Mouse (Mus musculus): ENCODE results near the gene Spp2.

Gene Spp2

GRCm38 (mm10) chr1:88406807-88407198, at the start of gene Spp2:
TSS of gene Spp2 (plus strand) at chr1:88406961.
- no peak for DNase-seq (ENCODE audit: low read depth, low spot score)

DNA sequence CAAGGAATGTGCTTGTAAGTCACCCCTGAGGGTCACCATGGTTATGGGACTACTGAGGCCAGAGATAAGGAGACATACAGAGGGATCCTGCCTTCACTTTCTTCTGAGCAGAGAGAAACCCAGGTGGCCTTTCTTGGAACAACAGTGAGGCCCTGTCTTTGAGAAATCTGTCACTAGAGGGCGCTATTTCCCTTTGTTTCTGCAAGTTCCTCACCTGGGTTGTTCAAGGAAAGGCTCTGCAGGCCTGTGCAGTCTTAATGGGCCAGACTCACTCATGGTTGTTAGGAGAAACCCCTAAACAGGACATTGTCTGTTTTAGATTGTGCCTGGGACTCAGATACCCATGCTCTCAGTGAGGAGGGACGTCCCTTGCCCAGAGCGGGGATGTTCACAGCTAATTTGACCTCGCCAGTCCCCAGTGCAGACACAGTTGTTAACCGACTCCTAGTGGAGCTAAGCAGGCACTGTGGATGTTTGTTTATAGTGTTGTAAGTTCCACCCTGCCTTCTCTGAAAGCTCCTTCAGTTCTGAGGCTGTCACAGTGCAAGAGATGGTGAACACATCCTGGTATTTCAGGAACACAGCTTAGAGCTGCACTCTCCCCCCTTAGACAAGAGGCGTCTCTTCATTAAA, 49.2 kb upstream of the Spp2 start:
- DNase-seq (ENCODE audit: low read depth, low spot score) = peak; percentile 25

- no peak for DNase-seq (ENCODE audit: low read depth, low spot score)
Measured at GRCm38 (mm10) chr1:88358102-88358654, 48.6 kb upstream of the Spp2 start.

DNA sequence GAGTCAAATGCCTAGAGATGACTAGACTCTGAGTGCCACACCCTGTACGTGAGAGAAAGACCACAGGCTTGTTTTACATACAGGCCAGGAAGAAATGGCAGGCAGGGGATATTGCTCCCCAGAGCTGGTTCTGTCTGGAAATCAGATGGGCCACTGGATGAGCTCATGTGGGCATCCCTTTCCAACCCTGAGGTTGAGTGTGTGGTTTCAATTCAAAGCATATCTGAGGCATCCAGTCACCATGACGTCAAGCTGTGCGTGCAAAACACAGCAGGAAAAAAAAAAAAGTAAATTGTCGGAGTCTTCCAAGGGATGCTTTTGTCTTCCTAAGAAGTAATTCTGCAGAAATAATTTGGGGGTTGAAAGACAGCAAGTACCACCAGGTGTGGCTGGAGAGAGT, 45.7 kb upstream of the Spp2 start:
- no peak for DNase-seq (ENCODE audit: low read depth, low spot score)

- no peak for DNase-seq (ENCODE audit: low read depth, low spot score)
Measured at GRCm38 (mm10) chr1:88366881-88367644, 39.7 kb upstream of the Spp2 start.

DNA sequence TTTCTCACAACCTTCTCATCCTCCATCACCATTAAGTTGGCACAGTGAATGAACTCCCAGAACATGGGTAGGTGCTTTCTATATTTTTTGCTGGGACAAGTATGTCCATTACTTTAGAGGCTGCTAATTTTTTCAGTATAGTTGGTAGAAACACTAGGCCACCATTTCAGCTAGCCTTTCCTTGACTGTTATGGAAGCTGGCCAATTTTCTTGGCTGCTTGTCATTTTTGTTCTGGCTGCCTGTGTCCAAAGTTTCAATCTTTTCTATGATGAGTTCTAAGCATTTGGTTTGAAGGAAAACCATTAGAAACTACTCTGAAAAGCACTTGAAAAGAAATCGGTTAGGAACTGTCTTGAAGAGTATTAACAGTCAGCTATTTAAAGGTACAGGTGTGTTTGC, 28.3 kb upstream of the Spp2 start:
- DNase-seq (ENCODE audit: low read depth, low spot score) = no peak

GRCm38 (mm10) chr1:88391632-88392031, 15.1 kb upstream of the Spp2 start:
- no peak for DNase-seq (ENCODE audit: low read depth, low spot score)

- no peak for DNase-seq (ENCODE audit: low read depth, low spot score)
Measured at GRCm38 (mm10) chr1:88393321-88393720, 13.4 kb upstream of the Spp2 start.

- no peak for DNase-seq (ENCODE audit: low read depth, low spot score)
Measured at GRCm38 (mm10) chr1:88403378-88403777, 3.4 kb upstream of the Spp2 start.

GRCm38 (mm10) chr1:88406078-88406806, 519 bp upstream of the Spp2 start:
- no peak for DNase-seq (ENCODE audit: low read depth, low spot score)

GRCm38 (mm10) chr1:88408340-88408739, 1.6 kb downstream of the Spp2 start:
- DNase-seq (ENCODE audit: low read depth, low spot score) = no peak

GRCm38 (mm10) chr1:88412013-88412412, 5.3 kb downstream of the Spp2 start:
- DNase-seq (ENCODE audit: low read depth, low spot score) = no peak

DNA sequence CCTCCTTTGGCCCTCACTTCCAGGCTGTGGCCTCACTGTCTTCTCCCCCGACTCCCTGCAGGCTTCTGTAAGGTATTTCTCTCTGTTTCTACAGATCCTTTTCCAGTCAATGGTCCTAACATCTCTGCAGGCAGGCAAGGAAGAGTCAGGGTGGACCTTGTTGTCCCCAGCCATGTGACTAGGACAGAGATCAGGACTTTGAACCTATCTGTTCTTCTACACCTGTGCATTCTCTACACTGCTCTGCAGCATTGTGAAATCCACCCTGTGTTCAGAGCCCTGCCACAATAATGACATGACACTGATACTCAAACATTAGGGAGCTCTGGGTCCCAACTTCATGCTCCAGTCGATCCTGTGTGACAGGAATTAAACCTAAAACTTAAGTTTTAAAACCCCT, 12.2 kb downstream of the Spp2 start:
- DNase-seq (ENCODE audit: low read depth, low spot score) = no peak

DNA sequence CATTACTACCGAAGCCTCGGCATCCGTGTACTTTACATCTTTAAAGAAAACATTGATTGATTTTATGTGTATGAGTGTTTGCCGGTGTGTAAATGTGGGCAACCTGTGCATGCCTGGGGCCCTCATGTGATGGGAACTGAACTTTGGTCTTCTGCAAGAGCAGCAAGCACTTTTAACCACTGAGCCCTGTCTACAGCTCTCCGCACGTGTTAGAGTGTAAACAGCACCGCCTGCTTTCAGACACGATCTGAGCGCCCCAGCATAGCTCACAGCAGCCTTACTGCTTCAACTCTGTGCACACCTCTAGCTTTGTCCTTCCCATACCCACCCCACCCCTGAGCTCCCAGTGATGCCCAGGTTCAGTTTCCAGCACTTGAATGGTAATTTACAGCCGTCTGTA, 15.3 kb downstream of the Spp2 start:
- no peak for DNase-seq (ENCODE audit: low read depth, low spot score)

GRCm38 (mm10) chr1:88422846-88423395, 16.2 kb downstream of the Spp2 start:
- DNase-seq (ENCODE audit: low read depth, low spot score) = no peak

- DNase-seq (ENCODE audit: low read depth, low spot score) = peak; percentile 31
Measured at GRCm38 (mm10) chr1:88424602-88425252, 18.0 kb downstream of the Spp2 start.

DNA sequence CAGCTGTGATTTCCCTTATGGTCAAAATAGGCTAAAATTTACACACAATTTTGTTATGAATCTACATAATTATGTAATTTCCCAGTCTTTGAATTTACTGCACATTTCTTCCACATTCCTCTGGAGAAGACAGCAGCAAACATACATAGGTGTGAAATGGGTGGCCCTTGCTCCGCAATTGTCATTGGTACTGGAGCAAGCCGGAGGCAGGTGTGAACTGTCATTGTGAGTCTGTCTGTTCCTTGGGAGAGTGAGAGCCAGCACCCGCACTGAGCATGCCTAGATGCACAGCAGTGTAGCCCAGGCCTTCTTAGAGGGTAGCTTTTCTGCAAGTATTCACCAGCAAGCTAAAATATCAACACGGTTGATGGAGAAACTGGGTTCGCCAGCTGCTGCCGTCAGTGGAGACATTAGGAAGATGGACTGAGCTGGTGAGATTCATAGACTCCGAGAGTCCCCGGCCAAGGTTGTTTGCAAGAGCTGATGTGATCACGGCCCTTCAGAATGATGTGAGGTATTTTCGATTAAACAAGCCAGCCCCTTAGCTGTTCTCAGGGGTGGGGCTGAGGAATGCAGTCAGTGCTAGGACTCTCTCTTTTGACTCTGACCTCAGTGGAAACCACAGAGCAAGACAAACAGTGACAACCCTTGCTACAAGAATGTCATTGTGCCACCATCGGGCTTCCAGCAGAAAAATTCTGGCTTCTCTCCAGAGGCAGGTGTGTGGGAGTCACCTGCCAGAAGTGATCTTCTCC, 21.4 kb downstream of the Spp2 start:
- DNase-seq (ENCODE audit: low read depth, low spot score) = no peak

GRCm38 (mm10) chr1:88429413-88429812, 22.7 kb downstream of the Spp2 start:
- DNase-seq (ENCODE audit: low read depth, low spot score) = no peak

DNA sequence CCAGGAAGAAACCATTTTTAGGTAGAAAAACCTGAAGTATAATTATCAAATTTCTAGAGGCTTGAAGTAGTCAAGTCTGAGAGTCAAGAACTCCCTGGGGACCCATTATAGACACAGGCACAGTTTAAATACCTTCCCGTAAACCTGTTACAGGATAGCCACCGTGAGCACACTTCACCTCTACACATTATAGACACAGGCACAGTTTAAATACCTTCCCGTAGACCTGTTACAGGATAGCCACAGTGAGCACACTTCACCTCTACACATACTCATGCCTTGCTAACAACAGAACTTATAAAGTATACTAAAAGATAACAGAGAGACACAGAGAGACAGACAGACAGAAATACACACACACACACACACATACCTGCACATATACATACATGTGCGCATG, 24.5 kb downstream of the Spp2 start:
- no peak for DNase-seq (ENCODE audit: low read depth, low spot score)

- DNase-seq (ENCODE audit: low read depth, low spot score) = no peak
Measured at GRCm38 (mm10) chr1:88432601-88433000, 25.8 kb downstream of the Spp2 start.

Measured in c-Kit-negative CD71-positive TER-119-positive erythroid progenitor cells, embryonic 14.5 days (primary cell).